Mouse (Mus musculus): ENCODE measurements at regions not wholly inside any gene's neighbourhood (a gene's known extent, or its start where the extent isn't known, plus 50 kb on each side); places are given as distances from the start of the nearest gene placed in this dataset.
A peak's percentile ranks its signal among the peaks of the same experiment; 100 is the strongest.

DNA sequence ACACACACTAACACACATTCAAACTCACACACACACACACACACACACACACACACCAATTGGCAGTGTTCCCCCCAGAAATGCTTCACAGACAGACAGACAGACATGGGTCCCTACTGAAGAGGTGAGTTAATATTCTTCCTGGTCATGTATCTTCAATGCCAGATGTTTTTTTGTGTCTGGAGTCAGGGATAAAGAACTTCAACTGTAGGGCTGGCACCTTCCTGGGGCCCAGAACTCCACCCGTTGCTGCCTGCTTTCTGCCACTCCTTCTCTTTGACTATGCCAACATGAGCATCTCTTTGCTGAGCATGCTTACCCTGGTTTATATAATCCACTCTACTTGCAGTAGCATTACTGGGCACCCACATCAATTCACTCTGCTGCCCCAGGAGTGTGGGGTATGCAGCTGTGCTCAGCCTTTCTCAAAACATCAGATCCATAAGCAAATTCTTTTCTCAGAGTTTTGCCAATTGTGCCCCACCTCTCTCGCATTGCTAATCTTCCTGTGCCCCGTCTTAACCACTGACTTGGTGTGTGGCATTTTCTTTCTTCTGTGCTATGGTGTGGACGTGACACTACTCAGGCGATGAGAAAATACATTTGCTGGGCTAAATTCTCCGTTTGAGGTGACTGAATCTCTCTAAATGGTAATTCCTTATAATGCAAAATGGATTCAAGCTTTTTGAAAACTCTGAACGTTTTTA, 60.5 kb upstream of the Bach2 start:
- DNase-seq (ENCODE audit: low spot score) (no peak), ATAC-seq (ENCODE audit: low FRiP score) (no peak)
- Histone ChIP-seq H3K27ac (ENCODE audit: low read depth, low read length) (no peak overlapping the region), H3K27me3 (ENCODE audit: control insufficient read depth, insufficient read depth, low read length) (no peaks in the 10 kb centered on the region), H3K36me3 (ENCODE audit: control insufficient read depth, insufficient read depth, low read length) (no peaks in the 10 kb centered on the region), H3K4me1 (replicated peaks; ENCODE audit: control insufficient read depth, insufficient read depth, low read length) (no peaks in the 10 kb centered on the region), H3K4me3 (ENCODE audit: low read depth, low read length) (no peak overlapping the region), H3K4me2 (replicated peaks; ENCODE audit: low read depth, low read length) (no peak overlapping the region), H3K9me3 (ENCODE audit: control insufficient read depth, low read length) (no peaks in the 10 kb centered on the region), H3K9ac (ENCODE audit: low read depth, low read length) (no peak overlapping the region)
- WGBS = 84% methylated on average over 7 of the region's 7 CpGs

DNA sequence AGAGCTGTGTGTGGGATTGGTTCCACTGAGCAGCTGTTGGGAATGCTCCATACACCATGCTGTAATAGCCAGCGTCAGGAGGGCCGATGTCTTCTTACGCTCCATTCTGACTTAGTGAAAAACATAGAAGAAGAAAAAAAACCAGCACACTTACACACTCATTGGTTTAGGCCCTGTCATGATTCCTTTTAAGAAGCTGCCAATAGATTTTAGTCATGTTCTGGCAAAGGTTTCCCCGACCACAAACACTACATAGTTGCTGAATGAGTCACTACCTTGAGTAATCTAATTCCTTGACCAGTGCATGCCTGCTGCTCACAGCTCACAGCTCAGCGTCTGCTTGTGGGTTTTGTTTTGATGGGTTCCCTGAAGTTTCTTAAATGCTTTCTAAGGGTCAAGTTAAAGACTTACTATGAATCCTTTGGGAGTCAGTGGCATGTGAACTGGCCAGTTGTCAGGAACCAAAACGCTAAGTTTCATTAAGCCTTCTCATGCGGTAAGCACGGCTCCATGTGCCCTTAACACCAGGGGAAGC, 58.8 kb upstream of the Bach2 start:
- WGBS = 56% methylated on average over 8 of the region's 8 CpGs
- no peak overlapping the region for H3K27ac ChIP-seq (ENCODE audit: low read depth, low read length)
- ATAC-seq (ENCODE audit: low FRiP score) (no peak), DNase-seq (ENCODE audit: low spot score) (peak; percentile 24)
- no peak overlapping the region for H3K4me2 ChIP-seq (replicated peaks; ENCODE audit: low read depth, low read length)
- H3K4me1 ChIP-seq (replicated peaks; ENCODE audit: control insufficient read depth, insufficient read depth, low read length) = no peaks in the 10 kb centered on the region
- no peak overlapping the region for H3K9ac ChIP-seq (ENCODE audit: low read depth, low read length)
- no peak overlapping the region for H3K4me3 ChIP-seq (ENCODE audit: low read depth, low read length)
- no peaks in the 10 kb centered on the region for H3K9me3 ChIP-seq (ENCODE audit: control insufficient read depth, low read length)
- H3K36me3 ChIP-seq (ENCODE audit: control insufficient read depth, insufficient read depth, low read length) = no peaks in the 10 kb centered on the region
- no peaks in the 10 kb centered on the region for H3K27me3 ChIP-seq (ENCODE audit: control insufficient read depth, insufficient read depth, low read length)

DNA sequence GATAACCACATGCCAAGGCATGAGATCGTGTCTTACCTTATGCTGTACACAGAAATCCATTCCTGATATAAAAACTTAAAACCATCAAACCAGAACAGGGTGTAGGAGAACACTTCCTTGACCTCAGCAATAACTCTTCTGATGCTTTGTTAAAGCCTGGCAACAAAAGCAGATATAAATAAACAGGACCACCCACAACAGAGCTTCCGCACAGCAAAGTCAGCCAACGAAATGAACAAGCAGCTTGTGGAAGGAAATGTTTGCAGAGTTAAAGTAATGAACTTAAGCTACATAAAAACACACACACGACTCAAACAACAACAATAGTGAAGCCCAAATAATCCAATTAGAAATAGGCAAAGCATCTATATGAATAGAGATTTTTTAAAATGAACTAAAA, 54.8 kb upstream of the Bach2 start:
- WGBS = 88% methylated on average over 4 of the region's 4 CpGs
- Histone ChIP-seq H3K27me3 (ENCODE audit: control insufficient read depth, insufficient read depth, low read length) (no peaks in the 10 kb centered on the region), H3K9me3 (ENCODE audit: control insufficient read depth, low read length) (no peaks in the 10 kb centered on the region), H3K4me3 (ENCODE audit: low read depth, low read length) (no peak overlapping the region), H3K27ac (ENCODE audit: low read depth, low read length) (no peak overlapping the region), H3K36me3 (ENCODE audit: control insufficient read depth, insufficient read depth, low read length) (no peaks in the 10 kb centered on the region), H3K4me2 (replicated peaks; ENCODE audit: low read depth, low read length) (no peak overlapping the region), H3K4me1 (replicated peaks; ENCODE audit: control insufficient read depth, insufficient read depth, low read length) (no peaks in the 10 kb centered on the region), H3K9ac (ENCODE audit: low read depth, low read length) (no peak overlapping the region)
- no peak for ATAC-seq (ENCODE audit: low FRiP score)
- no peak for DNase-seq (ENCODE audit: low spot score)

DNA sequence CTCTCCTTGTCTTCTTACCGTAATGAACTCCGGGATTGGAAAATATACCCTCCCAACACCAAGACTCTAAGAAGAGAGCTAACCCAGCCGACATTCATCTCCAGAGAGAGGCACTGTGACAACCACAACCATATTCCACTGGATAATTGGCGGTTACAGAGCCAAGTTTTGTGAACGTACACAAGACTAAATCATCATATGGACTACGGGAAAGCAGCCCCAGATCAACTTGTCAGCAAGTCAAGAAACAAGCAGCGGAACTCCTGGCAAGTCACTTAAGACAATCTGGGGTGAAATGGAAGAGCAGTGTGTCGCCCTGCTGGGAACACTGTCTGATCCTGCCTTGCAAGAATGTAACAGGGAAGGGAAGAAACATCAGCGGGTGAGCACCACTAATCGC, 52.6 kb upstream of the Bach2 start:
- no peak for DNase-seq (ENCODE audit: low spot score)
- H3K27me3 ChIP-seq (ENCODE audit: control insufficient read depth, insufficient read depth, low read length) = no peaks in the 10 kb centered on the region
- no peak overlapping the region for H3K9ac ChIP-seq (ENCODE audit: low read depth, low read length)
- ATAC-seq (ENCODE audit: low FRiP score) = no peak
- no peak overlapping the region for H3K4me3 ChIP-seq (ENCODE audit: low read depth, low read length)
- no peak overlapping the region for H3K27ac ChIP-seq (ENCODE audit: low read depth, low read length)
- 82% methylated on average over 10 of the region's 10 CpGs for WGBS
- H3K9me3 ChIP-seq (ENCODE audit: control insufficient read depth, low read length) = no peaks in the 10 kb centered on the region
- no peak overlapping the region for H3K4me2 ChIP-seq (replicated peaks; ENCODE audit: low read depth, low read length)
- H3K4me1 ChIP-seq (replicated peaks; ENCODE audit: control insufficient read depth, insufficient read depth, low read length) = no peaks in the 10 kb centered on the region
- H3K36me3 ChIP-seq (ENCODE audit: control insufficient read depth, insufficient read depth, low read length) = no peaks in the 10 kb centered on the region

DNA sequence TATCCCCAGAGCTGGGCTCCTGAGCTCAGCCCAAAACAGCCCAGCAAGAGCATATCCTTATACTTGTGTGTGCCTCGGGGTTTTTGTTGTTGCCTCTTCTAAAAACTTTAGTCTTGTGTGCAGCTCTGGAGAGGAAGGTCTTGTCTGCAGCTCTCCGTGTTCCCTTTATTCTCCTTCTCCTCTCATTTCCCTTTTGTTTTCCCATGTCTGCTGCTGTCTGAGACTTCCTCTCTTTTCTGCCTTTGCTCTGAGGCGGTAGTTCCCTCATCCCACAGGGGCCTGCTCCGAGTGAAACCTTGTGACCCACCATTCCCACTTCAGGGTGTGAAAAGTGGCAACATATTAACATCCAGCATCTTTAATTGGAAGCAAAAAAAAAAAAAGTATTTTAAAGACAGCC, 51.5 kb upstream of the Bach2 start:
- no peak for DNase-seq (ENCODE audit: low spot score)
- no peak overlapping the region for H3K4me2 ChIP-seq (replicated peaks; ENCODE audit: low read depth, low read length)
- H3K9ac ChIP-seq (ENCODE audit: low read depth, low read length) = no peak overlapping the region
- 43% methylated on average over 4 of the region's 4 CpGs for WGBS
- no peaks in the 10 kb centered on the region for H3K4me1 ChIP-seq (replicated peaks; ENCODE audit: control insufficient read depth, insufficient read depth, low read length)
- ATAC-seq (ENCODE audit: low FRiP score) = no peak
- no peaks in the 10 kb centered on the region for H3K9me3 ChIP-seq (ENCODE audit: control insufficient read depth, low read length)
- no peaks in the 10 kb centered on the region for H3K27me3 ChIP-seq (ENCODE audit: control insufficient read depth, insufficient read depth, low read length)
- no peak overlapping the region for H3K4me3 ChIP-seq (ENCODE audit: low read depth, low read length)
- H3K36me3 ChIP-seq (ENCODE audit: control insufficient read depth, insufficient read depth, low read length) = no peaks in the 10 kb centered on the region
- no peak overlapping the region for H3K27ac ChIP-seq (ENCODE audit: low read depth, low read length)

DNA sequence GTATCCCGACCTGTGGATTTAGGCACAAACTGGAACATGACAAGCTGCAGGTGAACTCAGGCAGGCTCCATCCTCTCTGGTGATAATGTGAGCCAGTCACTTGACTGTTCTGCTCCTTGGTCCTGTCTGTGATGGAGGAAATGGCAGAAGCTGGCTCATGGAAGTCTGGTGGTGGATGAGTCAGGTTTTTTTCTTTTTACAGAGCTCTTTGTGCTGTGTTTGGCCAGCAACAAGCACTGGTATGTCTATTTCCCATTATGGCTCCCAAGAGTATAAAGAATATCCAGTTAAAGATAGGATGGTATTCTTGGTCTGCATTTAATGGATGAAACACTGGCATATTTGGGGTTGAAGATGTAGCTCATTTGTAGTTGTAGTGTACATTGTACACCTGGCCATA, 50.5 kb upstream of the Bach2 start:
- no peak for DNase-seq (ENCODE audit: low spot score)
- no peak overlapping the region for H3K27ac ChIP-seq (ENCODE audit: low read depth, low read length)
- no peak for ATAC-seq (ENCODE audit: low FRiP score)
- H3K9me3 ChIP-seq (ENCODE audit: control insufficient read depth, low read length) = no peaks in the 10 kb centered on the region
- H3K9ac ChIP-seq (ENCODE audit: low read depth, low read length) = no peak overlapping the region
- 95% methylated on average over 1 of the region's 1 CpGs for WGBS
- no peaks in the 10 kb centered on the region for H3K27me3 ChIP-seq (ENCODE audit: control insufficient read depth, insufficient read depth, low read length)
- H3K4me3 ChIP-seq (ENCODE audit: low read depth, low read length) = no peak overlapping the region
- H3K4me1 ChIP-seq (replicated peaks; ENCODE audit: control insufficient read depth, insufficient read depth, low read length) = no peaks in the 10 kb centered on the region
- H3K4me2 ChIP-seq (replicated peaks; ENCODE audit: low read depth, low read length) = no peak overlapping the region
- H3K36me3 ChIP-seq (ENCODE audit: control insufficient read depth, insufficient read depth, low read length) = no peaks in the 10 kb centered on the region

DNA sequence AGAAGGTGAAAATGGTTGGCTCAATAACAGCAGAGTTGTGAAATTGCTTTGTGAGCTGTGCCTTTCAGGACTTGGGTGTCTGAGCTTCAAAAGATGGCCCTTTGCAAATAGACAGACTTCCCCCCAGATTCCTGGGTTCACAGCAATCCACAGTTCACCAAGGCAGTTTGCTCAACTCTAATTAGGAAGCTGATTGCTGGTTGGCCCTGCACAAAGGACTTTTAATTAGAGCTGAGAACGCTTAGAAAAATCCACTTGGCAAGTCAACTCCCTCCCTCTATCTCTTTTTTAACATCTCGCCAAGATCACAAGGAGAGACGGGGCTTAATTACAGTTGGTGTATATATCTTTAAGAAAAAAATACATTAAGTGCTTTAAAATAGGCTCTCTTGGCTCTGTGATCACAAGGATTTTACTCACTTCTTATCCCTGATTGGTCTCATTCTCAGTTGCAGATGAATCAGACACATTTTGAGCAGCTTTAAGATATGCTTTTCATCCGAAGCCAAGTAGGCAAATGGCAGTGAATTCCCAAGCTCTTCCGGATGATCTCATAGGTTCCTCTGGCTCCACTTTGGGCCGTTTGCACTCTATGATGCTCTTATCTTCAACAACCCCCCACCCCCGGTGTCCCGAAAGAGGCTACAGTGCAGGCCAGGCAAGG, 49.7 kb upstream of the Bach2 start:
- ATAC-seq (ENCODE audit: low FRiP score) (no peak), DNase-seq (ENCODE audit: low spot score) (no peak)
- Histone ChIP-seq H3K9me3 (ENCODE audit: control insufficient read depth, low read length) (no peaks in the 10 kb centered on the region), H3K36me3 (ENCODE audit: control insufficient read depth, insufficient read depth, low read length) (no peaks in the 10 kb centered on the region), H3K27ac (ENCODE audit: low read depth, low read length) (no peak overlapping the region), H3K9ac (ENCODE audit: low read depth, low read length) (no peak overlapping the region), H3K4me3 (ENCODE audit: low read depth, low read length) (no peak overlapping the region), H3K4me1 (replicated peaks; ENCODE audit: control insufficient read depth, insufficient read depth, low read length) (no peaks in the 10 kb centered on the region), H3K27me3 (ENCODE audit: control insufficient read depth, insufficient read depth, low read length) (no peaks in the 10 kb centered on the region), H3K4me2 (replicated peaks; ENCODE audit: low read depth, low read length) (no peak overlapping the region)
- WGBS = 86% methylated on average over 8 of the region's 8 CpGs
